Mouse (Mus musculus): ENCODE results near the gene Acan. TPM values are rescaled to one million over a fixed set of nuclear protein-coding genes. Genes with fewer than 3 reads are reported as not detected.

The Acan gene
- polyA plus RNA-seq (2012; rRNA removed) = 0.63 and 0.88 TPM in 2 replicates

DNA sequence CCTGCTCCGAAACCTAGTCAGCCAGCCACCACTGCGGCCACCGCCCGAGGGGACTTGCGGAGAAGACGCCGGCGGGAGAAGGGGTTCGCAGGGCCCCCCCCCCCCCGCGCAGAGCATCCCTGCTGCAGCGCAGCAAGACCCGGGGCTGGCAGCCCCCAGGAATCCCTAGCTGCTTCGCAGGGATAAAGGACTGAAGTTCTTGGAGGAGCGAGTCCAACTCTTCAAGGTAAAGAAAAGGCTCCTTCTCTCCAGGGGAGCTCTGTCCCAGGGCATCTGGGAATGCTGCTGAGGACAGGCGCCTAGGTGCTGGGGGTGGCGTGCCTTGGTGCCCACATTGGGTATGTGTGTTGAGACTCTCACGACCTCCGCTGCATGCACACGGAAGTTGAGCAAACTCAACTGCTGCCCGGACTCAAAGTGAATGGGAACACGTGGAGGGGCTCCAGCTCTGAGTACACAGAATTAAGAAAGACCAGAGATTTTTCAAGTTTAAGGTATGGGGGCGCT is at the start of gene Acan:
Gene Acan, plus strand, starts transcription at position 101 of the 507 bp plus-strand sequence.

DNA sequence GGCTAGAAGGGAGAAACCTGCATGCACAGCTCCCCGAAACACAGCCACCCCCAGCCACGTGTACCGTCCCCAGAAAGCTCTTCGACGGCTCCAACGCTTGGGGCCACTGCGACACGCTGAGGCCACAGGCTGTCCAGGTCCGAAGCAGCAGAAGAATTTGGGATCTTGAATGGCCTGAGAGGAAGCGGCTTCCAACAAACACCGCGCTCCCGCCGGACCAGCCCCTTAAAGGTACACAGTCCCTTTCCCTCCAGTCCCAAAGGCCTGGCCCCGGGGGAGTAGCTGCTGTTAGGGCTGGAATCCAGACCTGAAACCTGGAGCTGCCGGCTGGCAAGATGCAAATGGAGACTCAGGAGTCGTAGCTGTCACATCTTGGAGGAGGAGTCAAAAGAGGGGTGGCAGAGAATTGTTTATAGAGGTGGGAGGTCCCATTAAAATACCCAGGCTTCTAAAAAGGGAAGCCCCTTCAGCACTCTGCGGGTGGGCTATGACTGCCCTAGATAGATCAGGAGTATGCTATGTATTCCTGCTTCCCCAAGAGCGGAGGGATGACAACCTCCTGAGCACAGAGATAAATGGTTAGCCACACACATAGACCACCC is 77.7 kb downstream of the Acan start, which contains the start of gene Hapln3:
Gene Hapln3, minus strand, starts transcription at position 176 of the 602 bp plus-strand sequence.

DNA sequence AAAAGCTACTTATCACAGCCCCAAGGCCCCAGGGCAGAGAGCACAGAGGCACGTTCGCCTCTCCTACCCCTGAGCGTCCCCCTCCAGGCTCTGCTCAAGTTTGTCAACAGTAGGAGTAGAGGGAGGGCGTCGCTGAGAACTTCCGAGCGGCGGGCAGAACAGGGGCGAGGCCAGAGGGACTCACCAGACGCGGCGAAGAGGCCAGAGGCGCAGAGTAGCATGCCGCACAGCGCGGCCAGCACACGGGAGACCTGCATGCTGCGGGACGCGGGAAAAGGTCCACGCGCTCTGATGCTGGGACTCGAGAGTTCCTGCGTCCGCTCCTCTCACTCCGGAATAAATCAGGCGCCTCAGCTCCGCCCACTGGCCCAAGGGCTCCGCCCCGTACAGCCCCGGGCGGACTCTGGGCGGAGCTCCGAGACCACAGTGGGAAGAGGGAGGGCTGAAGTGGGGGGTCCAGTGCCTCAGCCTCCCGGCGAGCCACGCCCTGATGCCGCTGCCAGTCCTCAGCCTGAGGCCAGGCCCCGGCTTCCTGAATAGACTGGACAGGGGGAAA is 95.5 kb downstream of the Acan start, which contains the start of gene Mfge8:
Gene Mfge8, minus strand, starts transcription at position 350 of the 556 bp plus-strand sequence.

Other genes with a start within 250 kb of the Acan start
- 21.8 and 26.1 TPM in 2 replicates for gene Det1, start 206.2 kb upstream of the Acan start, polyA plus RNA-seq (2012; rRNA removed)
- 35.9 and 36.4 TPM in 2 replicates for gene Aen, start 157.6 kb upstream of the Acan start, polyA plus RNA-seq (2012; rRNA removed)
- 101 and 114 TPM in 2 replicates for gene Isg20, start 140.1 kb upstream of the Acan start, polyA plus RNA-seq (2012; rRNA removed)
- gene Hapln3, start 77.5 kb downstream of the Acan start, polyA plus RNA-seq (2012; rRNA removed) = 1.5 and 2.2 TPM in 2 replicates
- 519 and 535 TPM in 2 replicates for gene Mfge8, start 95.6 kb downstream of the Acan start, polyA plus RNA-seq (2012; rRNA removed)
- gene Abhd2, start 219.7 kb downstream of the Acan start, polyA plus RNA-seq (2012; rRNA removed) = 43.6 and 55.6 TPM in 2 replicates

Data from ovary, adult 2 months (tissue).